22 mouse cellular contexts compared by ENCODE assay signal in genomic region chr4:93400579-93400978, GRCm38 (mm10).
A peak's percentile ranks its signal among the peaks of the same experiment; 100 is the strongest.
DNase-seq lines count a peak whose midpoint lies in the region; ATAC-seq lines count a peak whose summit lies in the region.
"Had no signal": no experiment of that assay in that cellular context is flagged by ENCODE, and none has a peak within 500 bp of the region (broad histone marks: within the 10 kb centered on the region; RNA-seq: fewer than 3 reads in every experiment).

No protein-coding gene starts in this region.

- DNase-seq in A20 (ENCODE audit: low read depth, low spot score) (peak; percentile 10), MEL-GATA-1-ER (ENCODE audit: extremely low read depth, low read depth) (peak; percentile 6)
- no peak for DNase-seq in heart, adult 9 months (ENCODE audit: low spot score in 2 of 2)
- no peak for DNase-seq in cerebellum, adult 11 months
- no peak for DNase-seq in heart, adult 11 months
- DNase-seq: adrenal gland, postnatal 10 days; adrenal gland, postnatal 36 days; B cell, adult 2 months; cerebellum, adult 2 months; cerebellum, adult 9-11 months; cerebellum, postnatal 25 days; gastrocnemius, adult 2 months; gastrocnemius, postnatal 14 days; heart, adult 2 months; heart, postnatal 36 days; kidney, adult 11 months had no signal

- ATAC-seq in megakaryocyte, adult 5-6 weeks (ENCODE audit: poor library complexity, severe bottlenecking), result peak; percentile 91
- ATAC-seq: forebrain, embryonic 13.5 days; forebrain, embryonic 16.5 days; hindbrain, embryonic 16.5 days; intestine, embryonic 15.5 days; Patski had no signal

Comparison
In these comparisons a context has a peak if more than half of its experiments do, and no peak if none do; other contexts are left out.
1. DNase-seq: peak in A20 (single experiment) and MEL-GATA-1-ER (single experiment); none in heart, adult 9 months (0 of 2), cerebellum, adult 11 months (single experiment) and heart, adult 11 months (single experiment).